Mouse (Mus musculus) spleen, embryonic (tissue): ENCODE measurements around the gene Smug1.

ENCODE experiments used
- CTCF ChIA-PET: fragments of 350-600 bp; sonication (Branson Sonifier 250); formaldehyde crosslinking; loops from one replicate; lab custom pipeline; 2022; lab: Charles Lee

Smug1 gene

GRCm38 (mm10) chr15:103178137-103178536 is 11.2 kb upstream of the Smug1 start:
- CTCF ChIA-PET, result interaction anchor here (1.3 to 1.4 kb wide), 2 partner anchors 11 to 186 kb away, joined by 3 to 4 read pairs; no protein-coding TSS in a partner anchor

GRCm38 (mm10) chr15:103177611-103178041 is 10.7 kb upstream of the Smug1 start:
- CTCF ChIA-PET, result interaction anchor here (0.8 to 2.3 kb wide), 7 partner anchors 12 to 336 kb away, joined by 3 to 7 read pairs (median 4); no protein-coding TSS in a partner anchor

GRCm38 (mm10) chr15:103176874-103177421 is 10.1 kb upstream of the Smug1 start:
- CTCF ChIA-PET, result interaction anchor here (0.6 to 2.3 kb wide), 8 partner anchors 12 to 335 kb away, joined by 3 to 7 read pairs (median 4); no protein-coding TSS in a partner anchor

GRCm38 (mm10) chr15:103173251-103173650 is 6.4 kb upstream of the Smug1 start:
- CTCF ChIA-PET, result interaction anchor here (0.7 to 1.3 kb wide), 2 partner anchors 10 to 12 kb away, joined by 3 to 4 read pairs; no protein-coding TSS in a partner anchor

GRCm38 (mm10) chr15:103172537-103172936 is 5.6 kb upstream of the Smug1 start:
- CTCF ChIA-PET, result interaction anchor here (0.5 to 1.3 kb wide), 4 partner anchors 11 to 168 kb away, joined by 3 to 4 read pairs (median 3); no protein-coding TSS in a partner anchor

- CTCF ChIA-PET, result interaction anchor here (0.6 to 1.1 kb wide), 2 partner anchors 8 to 165 kb away, joined by 3 to 4 read pairs; no protein-coding TSS in a partner anchor
Observed at GRCm38 (mm10) chr15:103171276-103171675, 4.4 kb upstream of the Smug1 start.

GRCm38 (mm10) chr15:103170316-103170679 is 3.4 kb upstream of the Smug1 start:
- CTCF ChIA-PET, result interaction anchor here (0.7 to 1.1 kb wide), 2 partner anchors 9 to 684 kb away, joined by 3 to 6 read pairs; no protein-coding TSS in a partner anchor

GRCm38 (mm10) chr15:103169612-103170315 is 2.9 kb upstream of the Smug1 start:
- CTCF ChIA-PET, result no interaction called here

- CTCF ChIA-PET, result no interaction called here
Observed at GRCm38 (mm10) chr15:103168801-103169611, 2.1 kb upstream of the Smug1 start.

- CTCF ChIA-PET, result interaction anchor here (0.6 kb wide), 1 partner anchor 13 kb away, joined by 5 read pairs; no protein-coding TSS in a partner anchor
Observed at GRCm38 (mm10) chr15:103167786-103168185, 894 bp upstream of the Smug1 start.

- CTCF ChIA-PET, result interaction anchor here (0.6 to 1.3 kb wide), 4 partner anchors 11 to 401 kb away, joined by 3 to 13 read pairs (median 6); no protein-coding TSS in a partner anchor
Observed at GRCm38 (mm10) chr15:103165924-103166323, 968 bp downstream of the Smug1 start.

- CTCF ChIA-PET, result interaction anchor here (0.5 to 1.4 kb wide), 8 partner anchors 11 to 401 kb away, joined by 3 to 13 read pairs (median 4); no protein-coding TSS in a partner anchor
Observed at GRCm38 (mm10) chr15:103165379-103165778, 1.5 kb downstream of the Smug1 start.

GRCm38 (mm10) chr15:103163182-103163919 is 3.5 kb downstream of the Smug1 start:
- CTCF ChIA-PET, result no interaction called here

- CTCF ChIA-PET, result no interaction called here
Observed at GRCm38 (mm10) chr15:103157585-103157984, 9.3 kb downstream of the Smug1 start.

GRCm38 (mm10) chr15:103156890-103157289 is 10.0 kb downstream of the Smug1 start:
- CTCF ChIA-PET, result no interaction called here

GRCm38 (mm10) chr15:103155366-103156321 is 11.2 kb downstream of the Smug1 start:
- CTCF ChIA-PET, result interaction anchor here (0.6 kb wide), 1 partner anchor 363 kb away, joined by 4 read pairs; no protein-coding TSS in a partner anchor

GRCm38 (mm10) chr15:103152890-103153610 is 13.8 kb downstream of the Smug1 start:
- CTCF ChIA-PET, result no interaction called here

- CTCF ChIA-PET, result no interaction called here
Observed at GRCm38 (mm10) chr15:103152371-103152770, 14.5 kb downstream of the Smug1 start.

- CTCF ChIA-PET, result no interaction called here
Observed at GRCm38 (mm10) chr15:103147779-103148178, 19.1 kb downstream of the Smug1 start.
